Mouse (Mus musculus) left cerebral cortex, postnatal 4 days (tissue): Measurements from ENCODE around the gene Gm20388. TPM values are rescaled to one million over a fixed set of nuclear protein-coding genes. Genes with fewer than 3 reads are reported as not detected.
A peak's percentile ranks its signal among the peaks of the same experiment; 100 is the strongest.

Experiments used
- DNase-seq: peaks from one replicate; pipeline ENCODE4 v3.0.0-alpha.2; 2022
- intact Hi-C: fragments of 180-260 bp; cut with DNase I; formaldehyde crosslinking; loops from one replicate; pipeline ENCODE4 v1.15.1; 2025
- total RNA-seq, 2 experiments: library from RNA; stranded (reverse); gene quantifications; 2 replicates each; pipeline ENCODE4 v1.2.3; 2021

Gm20388 gene
- total RNA-seq, 2 experiments from 2014 or later, result 6.5 to 12.8 TPM

- no peak for DNase-seq
- intact Hi-C loops, result no loop called here
Observed at GRCm38 (mm10) chr8:120393085-120393484, 482.4 kb downstream of the Gm20388 start.

DNA sequence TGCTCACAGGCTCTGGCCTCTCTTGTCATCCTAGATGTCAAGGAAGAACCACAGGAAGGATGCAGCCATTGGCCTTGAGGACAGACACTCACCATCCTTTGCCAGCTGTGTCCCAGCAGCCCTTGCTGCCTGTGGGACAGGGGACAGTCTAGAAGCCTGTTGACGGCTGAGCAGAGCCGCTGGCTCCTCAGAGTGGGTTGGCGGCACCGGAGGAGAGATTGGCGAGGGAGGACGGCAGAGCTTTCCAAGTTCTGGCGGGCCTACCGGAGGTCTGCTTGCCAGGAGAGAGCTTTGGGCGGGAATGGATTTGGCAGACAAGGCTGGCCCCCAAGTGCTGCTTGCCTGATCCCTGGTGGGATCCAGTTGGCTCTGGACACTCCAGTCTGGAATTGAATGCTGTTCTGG is 483.2 kb downstream of the Gm20388 start:
- intact Hi-C loops, result no loop called here
- peak; percentile 87 for DNase-seq

DNA sequence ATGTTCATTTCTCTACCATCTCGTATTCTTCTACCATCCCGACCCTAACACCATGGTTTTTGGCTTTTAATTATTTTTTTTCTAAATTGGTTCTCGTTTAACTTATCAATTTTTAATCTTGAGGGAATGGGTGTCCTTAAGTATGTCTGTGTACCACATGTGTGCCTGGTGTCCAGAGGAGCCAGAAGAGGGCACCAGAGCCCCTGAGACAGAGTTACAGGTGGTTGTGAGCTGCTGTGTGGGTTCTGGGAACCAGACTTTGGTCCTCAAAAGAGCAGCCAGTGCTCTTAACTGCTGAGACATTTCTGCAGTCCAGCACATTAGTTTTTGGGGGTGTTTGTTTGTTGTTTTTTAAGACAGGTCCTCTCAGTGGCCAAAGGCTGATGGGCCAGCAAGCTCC is 485.3 kb downstream of the Gm20388 start:
- no peak for DNase-seq
- intact Hi-C loops, result no loop called here

DNA sequence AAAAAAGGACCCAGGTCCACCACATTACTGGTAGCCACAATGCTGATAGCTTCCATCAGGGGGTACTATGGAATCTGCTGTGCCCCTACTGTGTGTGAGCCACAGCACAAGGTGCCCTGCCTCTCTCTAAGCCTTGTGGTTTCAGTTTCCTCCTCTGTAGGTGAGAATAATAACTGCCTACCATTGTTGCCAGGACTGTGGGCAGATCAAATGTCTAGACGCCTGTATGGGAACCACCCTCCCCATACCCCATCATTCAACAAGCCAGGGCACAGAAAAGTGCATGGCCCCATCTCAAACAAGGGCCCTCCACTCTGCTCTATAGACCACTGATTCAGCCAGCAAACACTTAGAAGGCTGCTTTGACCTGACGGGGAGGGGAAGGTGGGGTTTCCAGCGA is 486.1 kb downstream of the Gm20388 start:
- DNase-seq, result no peak
- intact Hi-C loops, result no loop called here

- DNase-seq, result no peak
Observed at GRCm38 (mm10) chr8:120397444-120398411, 487.1 kb downstream of the Gm20388 start.

GRCm38 (mm10) chr8:120399212-120399934 is 488.7 kb downstream of the Gm20388 start:
- intact Hi-C loops, result no loop called here
- DNase-seq, result peak; percentile 66

More at GRCm38 (mm10) chr8:120397444-120398411, 487.1 kb downstream of the Gm20388 start:
- intact Hi-C loops, result no loop called here

- no peak for DNase-seq
- intact Hi-C loops, result no loop called here
Observed at GRCm38 (mm10) chr8:120401216-120401615, 490.6 kb downstream of the Gm20388 start.

DNA sequence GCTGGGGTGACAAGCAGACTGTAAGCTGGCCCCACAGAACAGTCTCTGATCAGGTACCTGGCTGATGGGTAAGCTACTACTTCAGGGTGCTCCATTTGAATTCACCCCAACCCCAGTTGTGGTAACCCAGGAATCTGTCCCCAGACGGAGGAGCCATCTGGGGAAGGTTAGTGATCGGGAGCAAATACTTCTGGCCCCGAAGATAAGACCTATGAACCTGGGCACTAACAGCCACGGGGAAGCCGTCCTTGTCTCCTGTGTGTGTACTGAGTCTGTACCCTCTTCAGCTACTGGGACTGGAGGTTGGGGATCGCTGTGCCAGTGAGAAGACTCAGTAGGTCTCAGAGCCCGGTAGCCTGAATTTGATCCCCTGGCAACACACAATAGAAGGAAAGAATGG is 491.1 kb downstream of the Gm20388 start:
- DNase-seq, result no peak
- intact Hi-C loops, result no loop called here

DNA sequence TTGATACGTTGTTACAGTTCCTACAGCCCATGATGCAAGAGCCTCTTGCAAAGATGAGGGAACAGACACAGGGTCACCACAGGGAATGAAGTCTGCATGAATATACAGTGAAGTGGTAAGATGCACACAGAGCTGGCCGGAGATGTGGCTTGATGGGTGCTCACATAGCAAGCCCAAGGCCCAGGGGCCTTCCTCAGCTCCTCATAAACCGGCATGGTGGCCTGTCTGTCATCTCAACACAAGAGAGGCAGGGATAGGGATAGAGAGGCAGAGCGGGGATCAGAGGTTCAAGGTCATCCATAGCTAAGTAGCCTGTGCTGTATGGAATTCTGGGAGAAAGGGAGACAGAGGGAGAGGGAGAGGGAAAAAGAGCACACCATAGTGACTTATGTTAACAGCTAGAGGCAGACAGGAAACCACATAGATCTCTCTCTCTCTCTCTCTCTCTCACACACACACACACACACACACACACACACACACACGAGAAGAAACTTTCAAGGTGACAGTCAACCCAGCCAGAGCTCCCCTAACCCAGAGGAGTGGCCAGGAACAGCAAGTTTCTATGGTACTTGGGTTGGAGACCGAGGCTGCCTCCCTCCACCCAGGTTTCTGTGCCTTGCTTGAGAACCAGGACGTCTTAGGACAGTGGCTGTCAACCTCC is 493.1 kb downstream of the Gm20388 start:
- intact Hi-C loops, result no loop called here
- no peak for DNase-seq

- peak; percentile 54 for DNase-seq
- intact Hi-C loops, result no loop called here
Observed at GRCm38 (mm10) chr8:120404609-120405036, 494.0 kb downstream of the Gm20388 start.

DNA sequence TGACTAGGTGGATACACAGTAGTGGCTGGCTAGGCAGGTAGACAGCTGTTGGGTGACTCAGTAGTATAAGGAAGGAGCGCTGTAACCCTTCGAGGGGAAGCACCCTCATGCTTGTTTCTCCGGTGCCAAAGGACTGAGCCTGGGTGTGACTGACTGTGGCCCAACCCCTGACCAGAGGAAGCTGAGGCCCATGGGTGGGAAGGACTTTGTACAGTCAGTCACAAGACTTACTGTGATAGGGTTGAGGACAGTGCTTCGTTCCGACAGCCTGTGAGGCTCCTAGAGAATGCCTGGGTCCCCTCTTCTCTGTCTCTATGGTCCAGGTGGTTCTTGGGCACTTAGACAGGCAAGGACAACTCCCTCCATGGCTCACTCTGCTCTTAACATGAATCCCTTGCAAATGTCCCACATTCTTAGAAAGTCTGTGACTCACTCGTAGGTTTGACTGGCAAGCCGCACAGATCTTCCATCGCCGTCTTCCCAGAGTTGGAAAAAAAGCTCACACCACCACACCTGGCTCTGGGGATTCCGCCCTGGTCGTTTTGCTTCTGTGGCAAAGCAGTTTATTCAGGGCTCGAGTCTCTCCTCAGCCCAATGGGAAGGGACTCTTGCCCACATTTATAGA is 495.5 kb downstream of the Gm20388 start:
- intact Hi-C loops, result no loop called here
- no peak for DNase-seq

GRCm38 (mm10) chr8:120407701-120408240 is 497.1 kb downstream of the Gm20388 start:
- intact Hi-C loops, result no loop called here
- DNase-seq, result peak; percentile 91

DNA sequence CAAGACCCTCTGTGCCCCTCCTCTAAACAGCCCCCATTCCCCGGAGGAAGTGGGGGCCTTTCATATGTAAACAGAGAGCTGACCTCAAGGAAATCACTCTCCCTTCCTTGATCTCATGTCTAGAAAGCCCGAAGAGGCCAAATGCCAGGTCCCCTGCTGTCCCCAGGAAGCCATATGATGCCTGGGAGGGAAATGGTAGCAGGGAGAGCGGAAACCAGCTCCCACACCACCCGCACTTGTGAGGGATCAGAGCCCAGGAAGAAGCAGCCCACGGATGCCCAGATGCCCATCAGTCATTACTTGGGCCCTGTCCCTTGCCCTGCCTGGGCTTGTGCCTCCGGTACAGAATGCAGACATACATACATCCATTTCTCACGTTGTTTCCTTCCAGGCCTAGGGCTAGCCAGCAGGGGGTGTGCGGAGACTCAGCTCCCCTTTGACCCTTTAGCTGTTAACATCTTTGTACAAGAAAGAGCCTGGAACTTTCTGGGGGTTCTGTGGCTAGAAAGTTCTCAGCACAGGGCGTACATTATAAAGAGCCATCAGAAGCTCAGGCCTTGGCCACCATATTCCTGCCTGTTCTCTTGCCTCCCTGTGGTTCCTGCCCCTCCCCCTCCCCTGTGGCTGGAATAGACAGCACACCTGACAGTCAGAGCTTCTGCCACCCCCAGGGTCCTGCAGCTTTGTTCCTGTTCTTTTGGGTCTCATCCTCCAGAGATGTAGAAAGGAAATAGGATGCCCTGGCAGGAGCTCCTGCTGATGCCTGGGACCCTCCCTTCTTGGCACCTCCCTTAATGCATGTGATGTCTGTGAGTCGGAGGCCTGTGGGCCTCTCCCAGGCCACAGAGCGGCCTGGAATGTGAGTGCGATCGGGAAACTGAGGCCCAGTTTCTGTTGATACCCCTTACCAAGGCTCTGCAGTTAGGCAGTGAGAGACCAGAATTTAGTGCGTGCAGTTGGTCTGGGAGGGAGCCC is 497.9 kb downstream of the Gm20388 start:
- intact Hi-C loops, result no loop called here
- DNase-seq, result peak; percentile 79

- peak; percentile 73 for DNase-seq
- intact Hi-C loops, result no loop called here
Observed at GRCm38 (mm10) chr8:120409371-120410013, 498.9 kb downstream of the Gm20388 start.

DNA sequence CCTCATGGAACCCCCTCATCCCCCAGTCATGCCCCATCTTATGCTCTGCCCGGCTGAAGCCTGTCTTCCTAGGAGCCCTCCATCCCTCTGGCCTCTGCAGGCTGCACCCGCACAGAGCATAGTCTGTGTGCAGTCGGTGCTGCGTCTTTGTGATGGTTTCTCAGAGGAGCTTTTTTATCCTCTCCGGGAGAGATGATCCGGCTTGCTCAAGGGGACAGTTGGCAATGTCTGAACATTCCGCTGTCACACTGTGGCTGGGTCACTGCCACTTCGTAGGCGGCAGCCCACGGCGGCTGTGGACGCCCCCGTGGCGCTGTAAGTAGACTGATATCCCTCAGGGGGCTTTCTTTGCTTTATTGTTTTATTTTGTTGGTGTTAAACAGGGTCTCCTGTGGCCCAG is 500.4 kb downstream of the Gm20388 start:
- intact Hi-C loops, result no loop called here
- no peak for DNase-seq

DNA sequence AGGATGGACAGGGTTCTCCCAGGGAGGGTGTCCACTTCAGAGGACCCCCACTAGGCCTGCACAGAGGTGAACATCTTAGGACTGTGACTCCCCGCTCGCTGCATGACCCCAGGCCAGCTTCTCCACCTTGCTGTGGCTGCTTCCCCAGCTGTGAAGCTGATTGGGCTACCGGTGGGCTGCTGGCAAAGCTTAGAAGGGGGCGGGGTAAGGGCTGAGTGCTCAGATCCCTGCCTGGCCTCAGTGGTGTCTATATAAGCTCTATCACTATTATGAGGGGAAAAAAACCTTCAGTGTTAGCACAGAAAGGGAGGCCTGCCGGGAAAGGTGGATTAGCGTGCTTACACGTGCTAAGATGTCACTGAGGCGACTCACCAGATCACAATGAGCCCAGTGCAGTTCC is 501.2 kb downstream of the Gm20388 start:
- intact Hi-C loops, result no loop called here
- DNase-seq, result no peak

DNA sequence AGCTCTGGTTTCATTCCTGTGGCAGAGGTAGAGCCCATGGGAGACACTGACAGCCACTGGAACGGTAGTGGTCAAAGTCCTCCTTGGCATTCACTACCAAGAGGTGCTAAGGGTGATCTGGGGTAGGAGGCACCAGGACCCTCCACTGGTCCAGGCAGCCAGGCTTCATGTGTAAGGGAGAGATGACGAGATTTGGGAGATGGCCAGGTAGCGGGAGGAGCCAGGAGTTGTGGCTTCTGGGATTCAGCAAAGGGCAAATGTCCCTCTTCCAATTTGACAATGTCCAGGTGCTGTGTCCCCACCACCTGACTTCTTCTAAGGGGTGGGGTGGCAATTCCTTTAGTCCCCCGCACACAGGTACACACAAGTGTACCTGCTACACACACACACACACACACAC is 501.7 kb downstream of the Gm20388 start:
- intact Hi-C loops, result no loop called here
- no peak for DNase-seq

GRCm38 (mm10) chr8:120412911-120413625 is 502.4 kb downstream of the Gm20388 start:
- DNase-seq, result peak; percentile 56
- intact Hi-C loops, result no loop called here
